Mouse (Mus musculus) neural tube, embryonic 10.5 days (tissue): ENCODE results near the gene Rsf1.
A peak's percentile ranks its signal among the peaks of the same experiment; 100 is the strongest.

ENCODE experiments used
- DNase-seq: peaks from one replicate; pipeline ENCODE4 v3.0.0-alpha.2; 2017; ENCODE audit warnings: low spot score; ENCODE audit errors: extremely low spot score

The Rsf1 gene

GRCm38 (mm10) chr7:97579067-97579975 lies at the start of gene Rsf1, which contains the start of gene Aamdc:
Gene Rsf1 (plus strand): TSS chr7:97579889.
Gene Aamdc (minus strand): TSS chr7:97579497.
- peak; percentile 94 for DNase-seq

- no peak for DNase-seq
Observed at GRCm38 (mm10) chr7:97535531-97535930, 44.2 kb upstream of the Rsf1 start.

- DNase-seq: no peak
Observed at GRCm38 (mm10) chr7:97536571-97536970, 43.1 kb upstream of the Rsf1 start.

GRCm38 (mm10) chr7:97546462-97546861 lies 33.2 kb upstream of the Rsf1 start:
- DNase-seq: no peak

- no peak for DNase-seq
Observed at GRCm38 (mm10) chr7:97549301-97549700, 30.4 kb upstream of the Rsf1 start.

GRCm38 (mm10) chr7:97550673-97551072 lies 29.0 kb upstream of the Rsf1 start:
- DNase-seq: no peak

GRCm38 (mm10) chr7:97563576-97563975 lies 16.1 kb upstream of the Rsf1 start:
- no peak for DNase-seq

- DNase-seq: no peak
Observed at GRCm38 (mm10) chr7:97569372-97569771, 10.3 kb upstream of the Rsf1 start.

- no peak for DNase-seq
Observed at GRCm38 (mm10) chr7:97570389-97570788, 9.3 kb upstream of the Rsf1 start.

GRCm38 (mm10) chr7:97578361-97579066 lies 1.2 kb upstream of the Rsf1 start:
- peak; percentile 43 for DNase-seq

- peak; percentile 82 for DNase-seq
Observed at GRCm38 (mm10) chr7:97579976-97580842, 520 bp downstream of the Rsf1 start.

- no peak for DNase-seq
Observed at GRCm38 (mm10) chr7:97580843-97581214, 1.1 kb downstream of the Rsf1 start.

GRCm38 (mm10) chr7:97588506-97588905 lies 8.8 kb downstream of the Rsf1 start:
- no peak for DNase-seq

- no peak for DNase-seq
Observed at GRCm38 (mm10) chr7:97590488-97590887, 10.8 kb downstream of the Rsf1 start.

GRCm38 (mm10) chr7:97591336-97591735 lies 11.6 kb downstream of the Rsf1 start:
- no peak for DNase-seq

- DNase-seq: no peak
Observed at GRCm38 (mm10) chr7:97592396-97592795, 12.7 kb downstream of the Rsf1 start.

- no peak for DNase-seq
Observed at GRCm38 (mm10) chr7:97593535-97593934, 13.8 kb downstream of the Rsf1 start.

- DNase-seq: no peak
Observed at GRCm38 (mm10) chr7:97598548-97598947, 18.9 kb downstream of the Rsf1 start.

- no peak for DNase-seq
Observed at GRCm38 (mm10) chr7:97621346-97621745, 41.7 kb downstream of the Rsf1 start.

- DNase-seq: no peak
Observed at GRCm38 (mm10) chr7:97622676-97623075, 43.0 kb downstream of the Rsf1 start.

- DNase-seq: no peak
Observed at GRCm38 (mm10) chr7:97623402-97623801, 43.7 kb downstream of the Rsf1 start.
